Mouse (Mus musculus): ENCODE data around the gene Cysrt1.

DNA sequence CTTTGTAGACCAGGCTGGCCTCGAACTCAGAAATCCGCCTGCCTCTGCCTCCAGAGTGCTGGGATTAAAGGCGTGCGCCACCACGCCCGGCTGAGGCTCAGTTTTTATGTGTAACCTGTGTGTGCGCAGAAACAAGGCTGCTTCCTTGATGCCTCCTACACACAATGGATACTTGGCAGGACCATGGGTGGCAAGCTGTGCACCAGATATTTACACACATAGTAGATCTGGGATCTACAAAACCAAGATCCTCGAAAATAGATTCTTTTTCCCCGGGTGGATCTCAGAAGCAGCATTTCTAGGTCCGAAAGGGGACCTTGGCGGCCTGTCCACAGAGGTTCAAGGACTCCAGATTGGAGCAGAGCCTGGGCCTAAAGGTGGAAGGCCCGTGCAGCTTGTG, 19.6 kb upstream of the Cysrt1 start:
- TF ChIP-seq POLR2A (IDR thresholded peaks at IDR 0.05; ENCODE audit: borderline replicate concordance, extremely low read depth, low read depth, low read length) (no peak), CTCF (IDR thresholded peaks at IDR 0.05; ENCODE audit: insufficient read depth, low read length) (no peak)

Measured in lung, adult 2 months (tissue).